In the genomic region with DNA sequence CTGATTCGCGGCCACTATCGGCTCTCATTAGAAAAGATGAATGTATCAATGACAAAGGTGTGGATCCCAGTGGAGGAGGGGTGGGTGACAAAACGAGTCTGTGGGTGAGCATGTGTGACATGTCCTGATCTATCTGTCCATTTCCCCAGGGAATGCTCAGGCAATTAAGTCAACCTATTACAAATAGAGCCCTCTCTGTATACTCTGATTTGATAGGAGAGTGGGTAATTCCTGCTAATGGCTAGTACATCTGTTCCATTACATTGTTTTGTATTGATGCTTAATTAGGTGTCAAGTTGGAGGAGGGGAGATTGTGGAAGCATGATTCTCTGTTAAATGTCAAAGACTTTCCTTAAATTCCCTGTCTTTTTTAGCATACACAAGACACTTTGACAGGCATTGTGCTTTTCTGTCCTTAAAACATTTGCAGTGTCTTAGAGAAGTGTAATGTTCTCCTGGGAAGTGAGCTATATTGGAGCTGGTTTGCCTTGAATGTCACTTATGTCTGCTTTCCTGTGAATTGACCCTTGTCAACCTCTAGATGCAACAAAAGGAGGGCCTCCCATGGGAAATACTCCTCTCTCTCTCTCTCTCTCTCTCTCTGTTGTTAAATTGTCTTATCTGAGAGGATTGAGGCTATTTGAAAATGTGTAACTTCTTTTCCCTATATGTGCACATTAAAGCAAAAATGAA, we compare ENCODE assay signal across 20 mouse cellular contexts. TPM values are rescaled to one million over a fixed set of nuclear protein-coding genes. Genes with fewer than 3 reads are reported as not detected.
A peak's percentile ranks its signal among the peaks of the same experiment; 100 is the strongest.
DNase-seq lines count a peak whose midpoint lies in the region; ATAC-seq and TF ChIP-seq lines count a peak whose summit lies in the region.
"Had no signal": no experiment of that assay in that cellular context is flagged by ENCODE, and none has a peak within 500 bp of the region (broad histone marks: within the 10 kb centered on the region; RNA-seq: fewer than 3 reads in every experiment).

No protein-coding gene starts in this region.

- peaks cover 46% of the 10 kb centered on the region for H3K27me3 ChIP-seq in hindbrain, embryonic 11.5 days (ENCODE audit: control insufficient read depth, insufficient read depth, low read length)
- peaks cover 62% of the 10 kb centered on the region for H3K27me3 ChIP-seq in midbrain, embryonic 13.5 days
- no peaks in the 10 kb centered on the region for H3K27me3 ChIP-seq in heart, embryonic 10.5 days (ENCODE audit: insufficient read depth, poor library complexity, severe bottlenecking)
- H3K27me3 ChIP-seq: embryonic facial prominence, embryonic 13.5 days; heart, embryonic 13.5 days; liver, embryonic 13.5 days had no signal

- H3K4me1 ChIP-seq in hindbrain, embryonic 11.5 days (replicated peaks; ENCODE audit: control insufficient read depth, insufficient read depth, low read length): no peaks in the 10 kb centered on the region
- H3K4me1 ChIP-seq in midbrain, embryonic 13.5 days (replicated peaks): peaks cover 30% of the 10 kb centered on the region
- H3K4me1 ChIP-seq in heart, embryonic 10.5 days: peaks cover 14% of the 10 kb centered on the region; the same call in 1 of the 2 replicates
- H3K4me1 ChIP-seq: embryonic facial prominence, embryonic 13.5 days; limb, embryonic 10.5 days; liver, embryonic 13.5 days had no signal

- peak; percentile 94 for ATAC-seq in hindbrain, embryonic 11.5 days (ENCODE audit: low FRiP score)
- ATAC-seq in midbrain, embryonic 13.5 days: peak; percentile 80

- no peaks in the 10 kb centered on the region for H3K9me3 ChIP-seq in hindbrain, embryonic 11.5 days (ENCODE audit: control insufficient read depth, low read length)
- H3K9me3 ChIP-seq in midbrain, embryonic 13.5 days: no peaks in the 10 kb centered on the region
- no peaks in the 10 kb centered on the region for H3K9me3 ChIP-seq in heart, embryonic 10.5 days
- H3K9me3 ChIP-seq: embryonic facial prominence, embryonic 13.5 days; heart, embryonic 13.5 days; limb, embryonic 10.5 days; liver, embryonic 13.5 days had no signal

- H3K36me3 ChIP-seq in hindbrain, embryonic 11.5 days (ENCODE audit: control insufficient read depth, insufficient read depth, low read length): no peaks in the 10 kb centered on the region
- H3K36me3 ChIP-seq in midbrain, embryonic 13.5 days: no peaks in the 10 kb centered on the region
- no peaks in the 10 kb centered on the region for H3K36me3 ChIP-seq in heart, embryonic 10.5 days
- H3K36me3 ChIP-seq: embryonic facial prominence, embryonic 13.5 days; heart, embryonic 13.5 days; limb, embryonic 10.5 days; liver, embryonic 13.5 days had no signal

- no peak overlapping the region for H3K9ac ChIP-seq in hindbrain, embryonic 11.5 days (ENCODE audit: low read depth, low read length)
- no peak overlapping the region for H3K9ac ChIP-seq in midbrain, embryonic 13.5 days (replicated peaks)
- H3K9ac ChIP-seq: embryonic facial prominence, embryonic 13.5 days; heart, embryonic 13.5 days; liver, embryonic 13.5 days had no signal

- WGBS in hindbrain, embryonic 11.5 days: 39% methylated on average over 4 of the region's 4 CpGs
- 35% methylated on average over 4 of the region's 4 CpGs for WGBS in midbrain, embryonic 13.5 days
- WGBS in heart, embryonic 10.5 days: 68% methylated on average over 4 of the region's 4 CpGs

- H3K4me3 ChIP-seq in hindbrain, embryonic 11.5 days (ENCODE audit: low read depth, low read length): no peak overlapping the region
- no peak overlapping the region for H3K4me3 ChIP-seq in midbrain, embryonic 13.5 days (replicated peaks)
- H3K4me3 ChIP-seq in heart, embryonic 10.5 days: no peak overlapping the region
- H3K4me3 ChIP-seq: embryonic facial prominence, embryonic 13.5 days; heart, embryonic 13.5 days; limb, embryonic 10.5 days; liver, embryonic 13.5 days had no signal

- no peak for TF ChIP-seq CTCF in brain, embryonic 14.5 days (IDR thresholded peaks at IDR 0.05; ENCODE audit: borderline replicate concordance, extremely low read depth, insufficient read depth, insufficient read length)

- H3K4me2 ChIP-seq in hindbrain, embryonic 11.5 days (replicated peaks; ENCODE audit: low read depth, low read length): no peak overlapping the region
- no peak overlapping the region for H3K4me2 ChIP-seq in midbrain, embryonic 13.5 days (replicated peaks)
- H3K4me2 ChIP-seq: embryonic facial prominence, embryonic 13.5 days; heart, embryonic 13.5 days; liver, embryonic 13.5 days had no signal

- TF ChIP-seq POLR2A in brain, embryonic 14.5 days (IDR thresholded peaks at IDR 0.05; ENCODE audit: borderline replicate concordance, extremely low read depth, insufficient read depth, insufficient read length, poor library complexity, severe bottlenecking): no peak

- peak; percentile 79 for DNase-seq in brain, embryonic 14.5 days (ENCODE audit: low read depth)
- peak; percentile 56 for DNase-seq in embryo, embryonic 10 days (ENCODE audit: low spot score)
- DNase-seq in hindbrain, embryonic 11.5 days (ENCODE audit: low spot score): peak; percentile 68
- DNase-seq in urinary bladder, postnatal 4 days (ENCODE audit: low spot score in 2 of 2): no peak
- DNase-seq in heart, embryonic 10.5 days (ENCODE audit: low spot score): no peak
- no peak for DNase-seq in ovary, adult 18-20 months (ENCODE audit: low spot score)
- no peak for DNase-seq in spleen, adult 18-20 months
- DNase-seq: adrenal gland, adult 8-10 months; cerebellum, adult 8-10 months; gastrocnemius, postnatal 14 days; heart, postnatal 4 days; kidney, adult 11 months; kidney, postnatal 36 days; liver, embryonic 13.5 days; thymus, postnatal 36 days had no signal

- peak overlapping the region; percentile 45; the same call in 1 of the 2 replicates for H3K27ac ChIP-seq in hindbrain, embryonic 11.5 days (ENCODE audit: low read depth, low read length)
- H3K27ac ChIP-seq in midbrain, embryonic 13.5 days: peak overlapping the region; percentile 56
- no peak overlapping the region for H3K27ac ChIP-seq in heart, embryonic 10.5 days
- H3K27ac ChIP-seq: embryonic facial prominence, embryonic 13.5 days; heart, embryonic 13.5 days; limb, embryonic 10.5 days; liver, embryonic 13.5 days; stomach, postnatal 0 days had no signal

RNA-seq across cellular contexts. Expression of gene Cacna2d1, which starts 58.9 kb away (rescaled TPM):
- polyA plus RNA-seq in brain, embryonic 14.5 days (2012; rRNA removed): 40.6 and 43.3 TPM in 2 replicates
- 24.9 and 26.5 TPM in 2 replicates for polyA plus RNA-seq in hindbrain, embryonic 11.5 days (2014; fragmentation: Nextera tagmentation; extraction: Ambion mirVana)
- polyA plus RNA-seq in midbrain, embryonic 13.5 days (2015; fragmentation: Nextera tagmentation; extraction: Ambion mirVana): 41.9 and 51.6 TPM in 2 replicates
- 9.9 and 15.4 TPM in 2 replicates for polyA plus RNA-seq in heart, embryonic 10.5 days (2016; fragmentation: Nextera tagmentation; extraction: Ambion mirVana)

Comparison
In these comparisons a context has a peak if more than half of its experiments do, and no peak if none do; other contexts are left out.
1. DNase-seq: peak in brain, embryonic 14.5 days (single experiment), embryo, embryonic 10 days (single experiment) and hindbrain, embryonic 11.5 days (single experiment); none in urinary bladder, postnatal 4 days (0 of 2), heart, embryonic 10.5 days (single experiment), ovary, adult 18-20 months (single experiment) and spleen, adult 18-20 months (0 of 2).